Mouse (Mus musculus) R1 (cell line): ENCODE data around the gene Tmem88b.

Source experiments
- DNase-seq: peaks from one replicate; pipeline ENCODE4 v3.0.0-alpha.2; 2018; ENCODE audit warnings: low read depth, low spot score

Tmem88b gene

DNA sequence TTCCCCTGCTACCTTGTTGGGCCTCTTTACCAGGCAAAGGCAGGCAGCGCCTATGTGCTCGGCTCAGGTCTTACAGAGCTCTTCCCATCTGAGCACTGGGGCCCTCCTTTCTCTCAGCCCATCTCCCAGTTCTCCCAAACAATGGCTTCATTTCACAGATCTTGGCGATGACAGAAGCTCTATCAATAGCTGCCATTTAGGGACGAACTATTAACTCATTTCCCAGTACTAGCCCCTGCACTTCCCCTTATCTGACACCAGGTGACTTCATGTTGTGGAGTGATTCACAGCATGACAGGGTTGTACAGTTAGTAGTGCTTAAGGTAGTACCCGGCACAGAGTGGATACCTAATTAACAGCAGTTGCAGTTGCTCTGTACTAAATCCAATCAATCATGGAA lies at the start of gene Tmem88b:
Gene Tmem88b (minus strand): TSS at position 56 of the 400 bp plus-strand sequence.
- DNase-seq = peak; percentile 55

DNA sequence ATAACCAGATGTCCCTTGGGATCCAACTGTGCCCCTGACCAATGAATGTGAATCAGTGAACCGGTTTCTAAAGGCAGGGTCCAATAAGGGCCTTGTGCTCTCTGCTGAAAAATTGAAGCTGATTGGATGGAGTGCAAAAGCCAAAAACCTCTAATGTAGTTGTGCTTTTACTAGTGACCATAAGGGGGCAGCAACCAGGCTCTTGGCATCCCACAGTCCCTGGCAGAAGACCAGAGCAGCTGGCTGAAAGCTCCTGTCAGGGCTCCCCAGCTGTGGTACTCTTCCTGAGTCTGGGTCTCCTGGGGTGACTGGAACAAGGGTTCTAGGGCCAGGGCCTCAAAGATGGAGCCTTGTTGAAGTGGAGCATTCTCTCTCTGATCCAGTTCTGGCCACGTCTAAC lies 48.2 kb upstream of the Tmem88b start:
- peak; percentile 92 for DNase-seq

DNA sequence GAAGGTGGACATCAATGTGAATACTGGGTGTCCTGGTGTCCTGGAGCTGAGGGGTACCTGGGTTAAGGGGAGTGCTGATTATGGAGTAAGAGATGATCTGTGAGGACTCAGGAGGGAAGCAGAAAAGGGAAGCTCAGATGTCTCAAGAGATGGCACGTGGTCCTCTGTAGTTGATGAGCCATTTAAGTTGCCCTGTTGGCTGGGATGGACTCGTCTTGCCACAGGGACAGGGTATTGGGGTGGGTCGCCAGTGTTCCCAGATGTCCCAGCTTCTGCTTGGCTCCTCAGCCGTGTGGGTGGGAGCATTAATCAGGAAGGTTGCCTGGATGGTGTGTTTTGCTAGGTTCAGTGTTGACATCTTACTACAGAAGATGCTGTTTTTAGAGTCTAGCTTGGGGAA lies 47.6 kb upstream of the Tmem88b start:
- no peak for DNase-seq

DNA sequence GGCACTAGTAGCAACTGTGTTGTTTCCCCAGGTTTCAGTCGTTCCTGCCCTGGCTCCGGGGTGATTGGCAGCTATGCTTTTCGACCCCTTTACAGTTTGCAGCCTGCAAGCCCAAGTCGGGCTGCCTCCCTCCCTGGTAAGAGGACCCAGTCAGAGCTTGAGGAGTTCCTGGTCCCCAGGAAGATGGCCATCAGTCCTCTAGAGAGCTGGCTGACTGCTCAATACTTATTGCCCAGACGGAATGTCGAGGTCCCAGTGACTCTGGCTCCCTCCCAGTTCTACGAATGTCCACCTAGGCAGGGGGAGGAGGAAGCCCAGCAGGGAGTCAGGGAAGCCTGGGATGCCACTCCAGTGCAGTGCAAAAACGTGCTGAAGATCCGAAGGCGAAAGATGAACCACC lies 46.6 kb upstream of the Tmem88b start:
- DNase-seq = no peak

DNA sequence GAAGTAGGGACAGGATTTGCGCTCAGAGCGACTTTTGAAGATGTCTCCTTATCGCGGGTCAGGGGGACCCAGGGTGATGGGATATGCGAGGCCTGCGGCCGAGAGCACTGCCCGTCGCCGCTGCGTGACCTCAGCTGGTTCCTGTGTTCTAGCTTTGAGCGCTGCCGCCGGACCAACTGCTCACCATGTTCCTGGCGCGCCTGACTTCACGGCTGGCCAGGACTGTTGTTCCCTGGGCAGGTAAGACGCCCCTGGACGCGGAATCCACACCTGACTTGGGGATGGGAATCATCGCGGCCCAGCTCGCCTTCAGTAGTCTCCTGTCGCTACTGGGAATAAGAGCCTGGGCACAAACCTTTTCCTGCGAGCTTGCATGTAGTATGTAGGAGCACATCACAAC lies 46.2 kb upstream of the Tmem88b start:
- no peak for DNase-seq

DNA sequence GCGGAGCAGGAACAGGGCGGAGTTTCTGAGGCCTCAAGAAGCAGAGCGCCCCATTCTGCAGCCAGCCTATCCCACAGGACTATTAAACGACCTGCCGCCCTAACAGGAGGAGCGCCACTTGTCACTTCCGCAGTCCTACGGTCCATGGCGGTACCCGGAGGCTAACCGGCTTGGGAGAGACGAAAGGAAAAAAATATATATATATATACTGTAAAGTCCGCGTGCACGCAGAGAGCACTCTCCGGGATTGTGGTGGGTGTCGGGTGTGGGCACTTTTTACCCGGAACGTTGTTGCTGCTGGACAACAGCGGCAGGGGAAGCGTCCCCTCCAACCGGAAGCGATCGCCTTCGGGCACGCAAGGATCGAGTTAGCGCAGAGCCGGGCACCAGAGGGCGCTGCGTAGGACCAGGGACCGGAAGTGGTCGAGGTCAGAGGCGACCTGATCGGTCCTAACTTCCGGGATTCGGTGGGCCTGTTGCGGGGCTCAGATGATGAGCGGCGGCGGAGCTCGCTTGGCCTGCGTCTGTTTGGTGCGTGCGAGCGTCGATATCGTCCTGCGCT lies 45.6 kb upstream of the Tmem88b start, which contains the start of gene Aurkaip1:
Gene Aurkaip1 (plus strand): TSS at position 68 of the 562 bp plus-strand sequence.
- peak; percentile 98 for DNase-seq

DNA sequence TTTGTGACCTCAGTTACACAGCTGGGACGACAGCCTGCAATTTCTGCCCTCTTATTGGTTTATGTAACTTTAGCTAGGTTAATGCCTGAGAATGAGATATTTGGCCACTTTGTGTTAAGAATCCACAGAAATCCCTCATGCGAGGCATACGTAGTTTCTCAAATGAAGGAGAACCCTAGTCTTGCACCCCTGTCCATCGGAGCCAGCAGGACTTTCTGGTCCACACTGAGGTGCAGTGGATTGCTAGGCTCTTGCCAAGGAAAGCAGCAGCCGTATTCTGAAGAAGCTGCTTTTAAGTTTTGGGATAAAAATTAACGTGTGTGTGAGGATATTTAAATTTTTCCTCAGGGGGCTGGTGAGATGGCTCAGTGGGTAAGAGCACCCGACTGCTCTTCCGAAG lies 44.9 kb upstream of the Tmem88b start:
- no peak for DNase-seq

DNA sequence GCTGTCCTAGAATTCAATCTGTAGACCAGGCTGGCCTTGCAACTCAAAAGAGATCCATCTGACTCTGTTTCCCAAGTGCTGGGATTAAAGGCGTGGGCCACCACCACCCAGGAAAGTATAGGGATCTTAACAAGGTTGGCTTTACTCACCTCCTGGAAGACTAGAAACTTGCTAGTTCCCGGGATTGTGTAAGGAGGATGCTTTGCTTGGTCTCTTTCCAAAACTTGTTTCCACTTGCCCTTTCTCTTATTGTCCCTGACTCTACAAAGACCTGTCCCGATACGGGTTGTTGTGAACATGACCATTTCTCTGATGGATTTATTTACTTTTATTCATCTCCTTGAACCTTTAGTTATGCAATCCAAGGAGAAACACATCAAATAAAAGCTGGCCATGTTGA lies 44.2 kb upstream of the Tmem88b start:
- DNase-seq = no peak

DNA sequence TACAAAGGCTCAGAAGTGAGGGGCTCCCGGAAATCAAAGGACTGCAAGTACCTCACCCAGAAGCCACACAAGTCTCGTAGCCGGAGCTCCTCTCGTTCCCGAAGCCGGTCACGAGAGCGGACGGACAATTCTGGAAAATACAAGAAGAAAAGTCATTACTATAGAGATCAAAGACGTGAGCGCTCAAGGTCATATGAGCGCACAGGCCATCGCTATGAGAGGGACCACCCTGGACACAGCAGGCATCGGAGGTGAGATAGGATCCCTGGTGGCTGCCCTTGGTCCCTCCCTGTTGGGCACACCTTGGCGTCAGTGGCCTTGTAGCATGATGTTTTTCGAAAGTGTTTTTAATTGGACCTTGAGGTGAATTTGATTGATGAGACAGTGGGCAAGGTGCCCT lies 37.8 kb upstream of the Tmem88b start:
- no peak for DNase-seq

DNA sequence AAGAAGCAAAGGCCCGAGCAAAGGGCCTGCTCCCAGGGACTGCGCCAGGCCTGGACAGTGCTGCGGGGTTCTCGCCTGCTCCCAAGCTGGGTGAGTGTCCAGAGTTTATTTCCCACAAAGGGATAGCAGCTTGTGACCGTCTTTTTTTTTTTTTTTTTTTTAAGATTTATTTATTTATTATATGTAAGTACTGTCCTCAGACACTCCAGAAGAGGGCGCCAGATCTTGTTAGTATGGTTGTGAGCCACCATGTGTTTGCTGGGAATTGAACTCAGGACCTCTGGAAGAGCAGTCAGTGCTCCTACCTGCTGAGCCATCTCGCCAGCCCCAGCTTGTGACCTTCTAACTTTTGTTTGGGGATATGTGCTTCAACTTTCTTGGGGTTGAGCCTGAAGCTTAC lies 35.4 kb upstream of the Tmem88b start:
- peak; percentile 64 for DNase-seq

DNA sequence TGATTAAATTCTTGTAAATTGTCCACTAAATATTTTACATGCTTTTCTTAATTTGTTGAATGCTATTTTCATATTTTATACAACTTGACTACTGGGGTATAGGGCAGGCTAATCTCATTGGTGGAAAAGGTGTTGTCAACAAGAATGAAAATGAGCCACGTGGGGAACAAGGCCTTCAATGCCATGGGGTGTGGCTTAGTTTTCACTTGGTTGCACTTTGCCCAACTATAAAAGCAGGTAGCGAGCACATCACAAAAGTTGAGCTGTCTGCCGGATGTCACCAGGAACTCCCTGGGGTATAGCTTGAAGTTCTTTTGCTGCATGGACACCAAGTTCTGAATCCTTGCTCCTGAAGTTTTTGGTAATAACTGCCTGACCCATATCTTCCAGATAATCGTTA lies 31.9 kb upstream of the Tmem88b start:
- DNase-seq = peak; percentile 26

DNA sequence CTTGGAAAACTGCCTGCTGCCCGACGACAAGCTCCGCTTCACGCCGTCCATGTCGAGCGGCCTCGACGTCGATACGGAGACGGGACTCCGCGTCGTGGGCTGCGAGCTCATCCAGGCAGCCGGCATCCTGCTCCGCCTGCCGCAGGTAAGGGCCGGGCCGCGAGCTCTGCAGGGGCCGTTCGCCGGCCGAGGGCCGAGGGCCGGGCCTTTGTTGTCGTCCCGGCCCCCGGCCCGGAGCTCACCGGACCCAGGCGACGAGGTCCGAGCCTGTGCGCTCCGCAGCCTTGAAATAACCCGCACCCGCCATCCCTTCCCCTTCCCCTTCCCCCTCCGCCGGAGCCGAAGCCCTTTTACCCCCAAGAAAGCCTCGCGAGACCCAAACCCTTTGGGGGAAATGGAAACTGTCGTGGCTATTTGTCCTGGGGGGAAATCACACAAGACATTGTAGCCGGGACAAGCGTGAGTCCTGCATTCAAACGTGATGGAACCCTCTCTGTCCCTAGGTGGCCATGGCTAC lies 27.0 kb upstream of the Tmem88b start:
- DNase-seq = peak; percentile 80

DNA sequence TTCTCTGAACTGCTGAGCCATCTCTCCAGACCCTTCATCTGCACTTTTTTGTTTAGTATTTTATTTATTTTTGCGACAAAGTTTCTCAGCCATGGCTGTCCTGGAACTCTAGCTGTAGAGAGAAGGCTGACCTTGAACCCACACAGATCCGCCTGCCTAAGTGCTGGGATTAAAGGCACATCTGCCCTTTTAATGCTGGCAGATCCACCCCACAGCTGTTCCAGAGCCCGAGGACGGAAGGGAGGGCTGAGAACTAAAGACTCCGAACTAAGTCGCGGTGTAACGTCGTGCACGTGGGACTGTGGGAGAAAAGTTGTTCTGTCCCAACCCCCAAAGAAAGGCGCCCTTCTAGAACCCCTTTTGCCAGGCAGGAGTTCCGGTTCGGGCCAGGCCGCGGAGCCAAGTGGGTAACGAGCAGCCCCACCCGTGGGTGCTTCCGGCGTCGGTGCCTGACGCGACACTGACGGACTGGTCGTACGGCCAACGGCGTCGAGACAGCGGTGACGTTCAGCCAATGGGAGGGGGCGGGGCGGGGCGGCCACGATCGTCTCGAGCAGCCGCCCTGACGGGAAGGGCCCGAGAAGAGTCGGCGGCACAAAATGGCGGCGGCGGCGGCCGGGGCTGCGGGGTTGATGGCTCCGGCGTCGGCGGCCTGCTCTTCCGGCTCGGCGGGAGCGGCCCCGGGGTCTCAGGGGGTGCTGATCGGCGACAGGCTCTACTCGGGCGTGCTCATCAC lies 26.4 kb upstream of the Tmem88b start, which contains the start of gene Ccnl2:
Gene Ccnl2 (plus strand): TSS at position 561 of the 736 bp plus-strand sequence.
- peak; percentile 97 for DNase-seq

DNA sequence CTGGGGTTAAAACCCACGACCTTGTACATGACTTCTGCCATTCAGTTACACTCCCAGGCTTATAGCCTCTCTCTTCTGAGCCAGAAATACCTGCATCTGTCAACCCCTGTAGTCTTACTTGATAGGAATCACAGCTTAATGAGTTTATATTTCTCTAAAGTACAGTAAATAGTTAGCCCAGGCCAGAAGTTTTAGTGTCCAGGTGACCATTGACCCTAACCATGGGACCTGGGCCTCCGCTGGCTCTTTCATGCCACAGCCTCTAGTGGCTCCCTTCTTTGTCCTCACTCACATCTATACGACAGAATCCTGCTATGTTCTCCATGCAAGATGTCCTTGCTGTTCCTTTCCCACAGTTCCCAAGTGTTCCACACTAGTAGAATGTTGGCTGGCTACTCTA lies 22.2 kb upstream of the Tmem88b start:
- DNase-seq = no peak

DNA sequence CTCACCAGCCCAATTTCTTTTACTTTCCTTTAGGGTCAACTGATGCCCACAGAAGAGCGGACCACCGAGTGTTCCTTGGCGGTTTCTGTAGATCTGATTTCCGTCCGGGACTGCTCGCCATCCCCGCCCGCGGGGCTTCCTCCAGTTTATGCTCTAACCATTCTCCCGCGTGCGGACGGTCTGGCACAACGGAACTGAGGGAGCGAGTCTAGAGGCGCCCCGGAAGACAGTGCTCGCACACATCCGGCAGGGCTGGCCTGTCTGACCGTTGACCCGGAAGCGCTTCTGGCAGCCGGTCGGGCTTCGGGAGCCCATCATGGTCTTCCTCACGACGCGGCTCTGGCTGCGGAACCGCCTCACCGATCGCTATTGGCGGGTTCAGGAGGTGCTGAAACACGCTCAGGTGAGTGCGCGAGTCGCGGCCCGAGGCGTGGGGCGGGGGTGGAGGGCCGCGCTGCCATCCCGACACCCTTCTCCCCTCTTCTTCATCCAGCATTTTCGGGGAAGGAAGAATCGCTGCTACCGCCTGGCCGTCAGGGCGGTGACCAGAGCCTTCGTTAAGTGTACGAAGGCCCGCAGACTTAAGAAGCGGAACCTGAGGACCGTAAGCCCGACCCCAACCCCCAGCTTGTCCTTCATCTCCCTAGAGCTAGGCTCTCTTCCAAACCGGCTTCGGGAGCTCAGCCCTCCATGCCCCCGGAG lies 17.8 kb upstream of the Tmem88b start:
- peak; percentile 96 for DNase-seq

DNA sequence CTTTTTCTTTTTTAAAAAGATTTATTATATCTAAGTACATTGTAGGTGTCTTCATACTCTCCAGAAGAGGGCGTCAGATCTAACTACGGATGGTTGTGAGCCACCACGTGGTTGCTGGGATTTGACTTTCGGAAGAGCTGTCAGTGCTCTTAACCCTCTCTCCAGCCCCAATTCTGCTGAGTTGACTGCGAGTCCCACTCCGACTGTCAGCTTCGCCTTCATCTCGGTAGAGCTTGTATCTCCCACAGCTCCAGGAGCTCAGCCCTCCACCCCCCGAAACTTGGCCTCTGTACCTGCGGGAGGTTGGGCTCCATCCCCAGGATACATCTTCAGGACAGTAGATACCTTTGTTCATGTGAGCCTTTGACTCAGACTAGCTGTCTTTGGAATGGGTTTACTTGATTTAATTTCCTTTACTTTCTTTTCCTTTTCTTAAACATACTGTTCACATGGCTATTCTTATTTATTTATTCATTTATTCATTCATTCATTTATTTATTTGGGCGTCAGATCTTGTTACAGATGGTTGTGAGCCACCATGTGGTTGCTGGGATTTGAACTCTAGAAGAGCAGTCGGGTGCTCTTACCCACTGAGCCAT lies 17.2 kb upstream of the Tmem88b start, which contains the start of gene Mrpl20:
Gene Mrpl20 (plus strand): TSS at position 138 of the 599 bp plus-strand sequence.
- DNase-seq = peak; percentile 84

DNA sequence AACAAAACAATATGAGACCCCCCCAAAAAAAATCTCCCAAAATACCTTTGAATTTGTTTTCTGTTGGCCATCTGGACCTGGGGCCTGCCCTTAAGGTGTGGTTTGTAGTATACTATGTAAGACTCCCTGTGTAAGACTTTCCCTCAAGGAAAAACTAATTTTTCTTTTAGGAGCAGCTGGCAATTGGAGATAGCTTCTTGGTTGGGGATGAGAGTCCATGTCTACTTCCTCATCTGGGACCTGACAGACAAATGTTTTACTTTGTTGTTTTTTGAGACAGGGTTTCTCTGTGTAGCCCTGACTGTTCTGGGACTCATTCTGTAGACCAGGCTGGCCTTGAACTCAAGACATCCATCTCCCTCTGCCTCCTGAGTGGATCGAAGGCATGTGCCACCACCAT lies 16.4 kb upstream of the Tmem88b start:
- no peak for DNase-seq

DNA sequence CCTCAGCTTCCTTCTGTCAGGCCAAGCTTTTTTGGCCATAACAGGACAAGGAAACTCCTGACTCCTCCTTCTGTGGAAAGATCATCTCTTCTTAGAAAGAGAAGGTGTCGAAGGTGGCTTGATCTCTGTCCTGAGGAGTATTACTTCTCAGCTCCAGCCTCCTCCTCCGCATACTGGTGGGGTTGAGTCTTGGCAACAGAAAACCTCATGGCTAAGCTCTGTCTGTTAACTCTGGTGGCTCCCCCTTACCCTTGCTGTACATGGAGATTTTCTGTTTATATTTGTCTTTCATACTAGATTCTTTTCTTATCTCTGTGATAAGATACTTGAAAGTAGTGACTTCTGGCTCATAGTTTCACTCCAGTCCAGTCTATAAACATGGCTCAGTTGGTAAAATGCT lies 8.1 kb upstream of the Tmem88b start:
- no peak for DNase-seq

DNA sequence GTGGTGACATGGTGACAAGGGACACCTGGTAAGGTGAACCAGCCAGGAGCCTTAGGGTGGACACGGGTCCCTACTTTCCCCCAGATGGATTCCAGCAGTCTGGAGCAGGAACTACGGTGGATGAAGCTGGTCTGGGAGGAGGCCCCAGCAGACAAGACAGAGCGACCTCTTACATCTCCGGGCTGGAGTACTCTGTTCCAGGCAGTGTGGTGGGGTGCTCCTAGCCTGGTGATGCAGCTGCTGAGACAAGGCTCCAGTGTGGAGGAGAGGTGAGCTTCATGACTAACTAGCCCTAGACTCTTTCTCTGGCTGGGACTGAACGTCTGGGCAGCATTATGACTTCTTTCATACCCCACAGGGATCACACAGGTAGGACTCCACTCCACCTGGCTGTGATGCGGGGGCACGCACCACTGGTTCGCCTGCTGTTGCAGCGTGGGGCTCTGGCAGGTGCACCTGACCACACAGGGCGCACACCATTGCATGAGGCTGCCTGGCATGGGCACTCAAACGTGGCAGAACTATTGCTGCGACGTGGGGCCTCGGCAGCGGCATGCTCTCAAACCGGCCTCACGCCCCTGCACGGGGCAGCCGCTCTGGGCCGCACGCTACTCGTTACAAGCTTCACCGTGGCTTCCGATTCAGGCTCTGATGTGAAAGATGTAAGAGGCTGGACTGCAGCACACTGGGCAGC lies 5.7 kb upstream of the Tmem88b start:
- DNase-seq = no peak

DNA sequence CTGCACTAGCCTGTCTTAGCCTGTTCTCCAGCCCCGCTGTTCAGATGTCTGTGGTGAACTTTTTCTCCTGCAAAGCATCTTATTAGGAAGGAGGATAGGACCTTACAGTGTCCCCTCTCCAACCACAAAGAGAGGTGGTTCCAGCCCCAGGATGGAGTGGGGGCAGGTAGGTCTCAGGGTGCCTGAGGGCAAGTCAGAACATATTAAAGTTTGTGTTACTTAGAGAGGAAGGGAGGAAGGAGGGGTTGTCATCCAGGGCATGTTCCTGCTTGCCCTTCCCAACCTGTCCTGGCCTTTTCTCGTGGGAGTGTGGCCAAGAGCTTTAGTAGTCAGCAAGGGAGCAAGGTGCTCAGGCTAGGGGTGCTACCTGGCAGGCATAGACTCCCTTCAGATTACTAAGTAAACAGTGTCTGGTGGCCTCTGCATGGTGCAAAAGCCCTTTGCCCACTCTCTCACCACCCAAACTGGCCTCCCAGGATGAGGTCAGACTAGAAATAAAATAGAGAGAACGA lies 5.0 kb upstream of the Tmem88b start:
- DNase-seq = no peak

DNA sequence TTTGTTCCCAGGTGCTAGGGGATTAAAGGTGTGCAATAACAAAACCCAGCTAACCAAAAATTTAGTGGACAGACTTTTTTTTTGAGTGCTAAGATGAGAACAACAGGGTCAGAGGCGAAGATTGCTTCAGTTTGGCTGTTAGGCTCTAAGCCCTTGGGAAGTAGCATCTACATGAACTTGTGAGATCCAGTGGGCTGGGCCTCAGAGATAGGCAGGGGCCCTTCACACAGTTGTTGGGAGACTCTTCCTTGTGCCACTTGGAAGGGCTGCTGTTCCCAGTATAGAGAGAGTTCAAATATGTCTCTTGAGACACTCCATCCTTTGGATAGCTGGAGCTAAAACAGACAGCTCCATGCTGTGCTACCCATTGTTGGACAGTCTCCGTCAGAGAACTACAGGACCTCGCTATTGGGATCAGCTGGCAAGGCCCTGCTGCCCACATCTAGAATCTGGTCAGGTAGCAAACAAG lies 4.4 kb upstream of the Tmem88b start, which contains the start of gene Ankrd65:
Gene Ankrd65 (plus strand): TSS at position 419 of the 469 bp plus-strand sequence.
- DNase-seq = no peak
